Mouse (Mus musculus): ENCODE results near the gene Lclat1. TPM values are rescaled to one million over a fixed set of nuclear protein-coding genes. Genes with fewer than 3 reads are reported as not detected.

The Lclat1 gene
- total RNA-seq, 2 experiments from 2014 or later: 42.0 to 44.1 TPM

DNA sequence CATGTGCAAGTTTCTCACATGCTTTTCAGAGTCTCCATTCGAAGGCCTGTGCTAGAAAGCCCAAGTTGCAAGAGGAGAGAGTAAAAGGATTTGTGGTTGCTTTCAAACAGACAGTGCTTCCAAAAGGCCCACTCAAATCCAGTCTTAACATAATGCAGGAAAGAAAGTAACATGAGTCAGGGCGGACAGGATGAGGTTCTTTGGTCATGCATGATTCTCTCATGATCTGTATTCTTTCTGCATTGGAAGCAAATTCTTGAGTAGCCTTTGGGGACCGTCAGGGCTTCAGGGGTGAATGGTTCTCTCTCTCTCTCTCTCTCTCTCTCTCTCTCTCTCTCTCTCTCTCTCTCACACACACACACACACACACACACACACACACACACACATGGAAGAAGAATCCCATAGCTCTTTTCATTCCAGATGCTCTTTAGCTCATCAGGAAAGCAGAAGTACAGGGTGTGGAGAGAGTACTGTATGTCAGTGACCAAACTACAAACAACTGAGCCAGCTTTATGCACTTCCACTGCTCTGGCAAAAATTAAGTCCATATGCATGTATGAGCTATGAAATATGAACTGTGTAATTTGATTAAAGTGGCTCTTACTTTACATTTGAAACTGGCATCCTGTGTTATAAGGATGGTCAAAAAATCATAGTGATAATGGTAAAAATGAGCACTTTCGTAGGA lies 25.1 kb upstream of the Lclat1 start:
- no peak for DNase-seq (ENCODE audit: low spot score in 2 of 2)
- intact Hi-C loops (cut with DNase I): no loop called here

GRCm38 (mm10) chr17:73087045-73087910 lies 20.5 kb upstream of the Lclat1 start:
- intact Hi-C loops (cut with DNase I): no loop called here
- no peak for DNase-seq (ENCODE audit: low spot score in 2 of 2)

GRCm38 (mm10) chr17:73091368-73091767 lies 16.4 kb upstream of the Lclat1 start:
- no peak for DNase-seq (ENCODE audit: low spot score in 2 of 2)
- intact Hi-C loops (cut with DNase I): no loop called here

GRCm38 (mm10) chr17:73092103-73093097 lies 15.4 kb upstream of the Lclat1 start:
- no peak for DNase-seq (ENCODE audit: low spot score in 2 of 2)
- intact Hi-C loops (cut with DNase I): no loop called here

GRCm38 (mm10) chr17:73095070-73095469 lies 12.7 kb upstream of the Lclat1 start:
- intact Hi-C loops (cut with DNase I): loop anchor here (5.0 kb wide), 1 partner anchor 202 kb away; no protein-coding TSS in a partner anchor
- DNase-seq (ENCODE audit: low spot score in 2 of 2): no peak

- intact Hi-C loops (cut with DNase I): loop anchor here (5.0 kb wide), 1 partner anchor 202 kb away; no protein-coding TSS in a partner anchor
These were observed 12.2 kb upstream of the Lclat1 start for GRCm38 (mm10) chr17:73095585-73095984.

DNA sequence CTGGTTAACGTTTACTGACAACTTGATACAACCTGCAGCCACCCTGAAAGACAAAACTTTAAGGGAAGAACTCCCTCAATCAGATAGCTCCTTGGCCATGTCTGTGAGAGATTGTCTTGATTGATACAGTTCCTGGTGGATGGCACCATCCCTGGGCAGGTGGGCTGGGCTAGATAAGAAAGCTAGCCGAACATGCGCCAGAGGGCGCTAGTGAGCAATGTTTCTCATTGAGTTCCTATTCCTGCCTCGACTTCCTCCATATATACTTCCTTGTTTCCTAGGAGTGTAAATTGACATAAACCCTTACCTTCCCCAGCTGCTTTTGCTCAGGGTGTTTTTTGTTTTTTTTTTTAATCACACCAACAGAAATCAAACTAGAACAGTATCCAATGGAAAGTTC lies 11.3 kb upstream of the Lclat1 start:
- intact Hi-C loops (cut with DNase I): loop anchor here (5.0 kb wide), 1 partner anchor 201 kb away; no protein-coding TSS in a partner anchor
- DNase-seq (ENCODE audit: low spot score in 2 of 2): peak; percentile 29 to 49

More at GRCm38 (mm10) chr17:73095585-73095984, 12.2 kb upstream of the Lclat1 start:
- no peak for DNase-seq (ENCODE audit: low spot score in 2 of 2)

DNA sequence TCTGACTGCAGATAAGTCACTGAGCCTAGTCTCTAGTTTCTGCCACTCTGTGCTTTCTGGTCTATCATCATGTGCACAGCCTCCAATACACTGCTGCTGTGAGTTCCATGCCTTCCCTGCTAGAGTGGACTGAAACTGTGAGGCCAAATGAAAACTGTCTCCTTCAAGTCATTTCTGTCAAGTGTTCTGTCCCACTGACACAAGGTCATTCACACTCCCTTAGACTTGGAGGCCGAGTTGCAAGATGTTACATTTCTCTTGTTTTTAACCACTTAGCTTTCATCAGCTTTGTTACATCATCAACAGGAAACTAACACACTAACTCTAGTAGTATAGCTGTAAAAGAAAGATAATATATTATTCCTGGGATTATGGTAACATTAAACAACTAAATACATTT lies 9.1 kb upstream of the Lclat1 start:
- DNase-seq (ENCODE audit: low spot score in 2 of 2): no peak
- intact Hi-C loops (cut with DNase I): loop anchor here (5.0 kb wide), 1 partner anchor 199 kb away; no protein-coding TSS in a partner anchor

GRCm38 (mm10) chr17:73100396-73100795 lies 7.4 kb upstream of the Lclat1 start:
- no peak for DNase-seq (ENCODE audit: low spot score in 2 of 2)

DNA sequence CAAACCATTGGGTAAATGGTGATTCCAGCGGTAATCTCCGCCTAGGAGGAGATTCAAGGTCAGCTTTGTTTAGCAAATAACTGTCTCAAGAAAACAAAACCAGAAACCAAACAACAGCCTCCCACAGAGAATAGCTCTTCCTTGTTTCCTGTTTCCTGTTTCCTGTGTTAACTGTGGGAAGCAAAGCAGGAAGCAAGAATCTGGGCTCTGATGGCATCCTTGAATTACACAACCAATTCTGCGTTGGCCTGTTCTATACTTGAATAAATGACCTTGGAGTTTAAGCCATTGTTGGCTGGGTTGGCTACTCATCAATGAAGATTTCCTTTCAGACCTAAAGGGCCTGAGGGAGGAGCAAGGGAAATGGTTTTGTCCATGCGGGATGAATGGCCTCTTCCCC lies 5.2 kb upstream of the Lclat1 start:
- no peak for DNase-seq (ENCODE audit: low spot score in 2 of 2)
- intact Hi-C loops (cut with DNase I): no loop called here

More at GRCm38 (mm10) chr17:73100396-73100795, 7.4 kb upstream of the Lclat1 start:
- intact Hi-C loops (cut with DNase I): no loop called here

DNA sequence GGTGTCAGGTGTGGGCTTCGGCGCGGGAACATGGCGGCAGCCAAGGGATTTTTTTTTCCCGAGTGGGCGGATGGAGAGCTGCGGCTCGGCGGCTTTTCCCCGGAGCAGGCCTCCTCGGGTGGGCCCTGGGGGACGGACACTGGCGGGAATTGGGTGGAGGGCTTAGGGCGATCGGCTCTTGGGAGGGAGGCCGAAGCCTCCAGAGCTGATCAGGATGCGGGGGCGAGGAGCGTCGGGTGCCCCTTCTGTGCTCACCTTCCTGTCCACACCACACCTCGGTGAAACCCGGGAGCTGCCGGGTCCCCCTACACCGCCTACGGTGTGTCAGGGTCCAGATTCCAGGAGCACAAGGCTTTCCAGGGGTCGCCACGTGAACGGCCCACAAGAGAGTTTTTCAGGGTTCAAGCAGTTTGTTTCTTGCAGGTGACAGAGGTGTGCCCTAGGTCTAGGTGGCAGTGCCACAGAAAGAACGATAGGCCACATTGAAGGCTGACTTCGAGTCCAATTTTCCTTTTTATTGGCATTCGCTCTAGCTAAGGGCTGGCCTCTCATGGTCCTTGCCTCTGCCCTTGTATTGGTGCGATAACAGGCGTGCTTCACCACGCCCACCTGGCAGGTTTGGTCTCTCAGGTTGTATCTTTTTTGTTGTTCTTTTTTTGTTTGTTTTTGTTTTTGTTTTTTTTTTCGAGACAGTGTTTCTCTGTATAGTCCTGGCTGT lies 544 bp downstream of the Lclat1 start:
- intact Hi-C loops (cut with DNase I): loop anchor here (5.0 kb wide), 1 partner anchor 191 kb away; the partner anchor contains the start of gene Lbh
- DNase-seq (ENCODE audit: low spot score in 2 of 2): peak in 1 of 2 experiments; percentile 11

- intact Hi-C loops (cut with DNase I): loop anchor here (5.0 kb wide), 1 partner anchor 192 kb away; the partner anchor contains the start of gene Lbh
- no peak for DNase-seq (ENCODE audit: low spot score in 2 of 2)
These were observed 1.1 kb downstream of the Lclat1 start for GRCm38 (mm10) chr17:73108888-73109259.

DNA sequence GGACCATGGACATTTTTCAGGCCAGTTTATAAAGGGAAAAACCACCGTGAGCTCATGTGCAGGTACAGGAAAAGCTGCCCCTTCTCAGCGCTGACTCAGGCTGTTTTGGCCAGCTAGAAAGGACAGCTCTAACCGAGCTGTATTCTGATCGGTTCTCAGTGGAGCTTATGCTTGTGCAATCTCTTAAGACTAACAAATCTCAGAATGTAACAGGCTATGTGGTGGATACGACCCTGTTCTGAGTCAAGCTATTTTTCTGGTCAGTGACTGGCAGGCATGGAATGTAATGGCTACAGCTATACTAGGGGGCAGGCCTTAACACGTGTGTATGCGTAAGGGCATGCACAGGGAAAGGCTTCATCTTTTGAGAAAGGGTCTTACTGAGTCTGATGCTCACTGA lies 4.3 kb downstream of the Lclat1 start:
- no peak for DNase-seq (ENCODE audit: low spot score in 2 of 2)
- intact Hi-C loops (cut with DNase I): no loop called here

GRCm38 (mm10) chr17:73112601-73113000 lies 4.8 kb downstream of the Lclat1 start:
- intact Hi-C loops (cut with DNase I): no loop called here
- DNase-seq (ENCODE audit: low spot score in 2 of 2): no peak

GRCm38 (mm10) chr17:73113230-73113629 lies 5.4 kb downstream of the Lclat1 start:
- intact Hi-C loops (cut with DNase I): no loop called here
- no peak for DNase-seq (ENCODE audit: low spot score in 2 of 2)

- DNase-seq (ENCODE audit: low spot score in 2 of 2): no peak
- intact Hi-C loops (cut with DNase I): no loop called here
These were observed 10.3 kb downstream of the Lclat1 start for GRCm38 (mm10) chr17:73118134-73118533.

DNA sequence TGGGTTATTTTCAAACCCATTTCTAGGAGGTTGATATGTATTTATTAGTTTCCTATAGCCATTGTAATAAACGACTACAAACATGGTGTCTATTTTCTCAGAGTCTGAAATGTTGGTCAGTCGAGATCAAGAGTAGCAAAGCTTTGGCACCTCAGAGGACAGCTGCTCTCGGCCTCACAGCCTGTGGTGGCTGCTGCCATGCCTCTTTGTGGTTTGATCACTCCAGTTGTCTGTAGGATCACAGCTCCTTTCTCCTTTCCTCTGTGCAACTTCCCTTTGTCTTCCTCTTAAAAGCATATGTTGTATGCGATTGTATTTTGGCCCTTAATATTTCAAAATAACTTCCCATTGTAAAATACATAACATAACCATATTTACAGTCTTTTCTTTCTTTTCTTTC lies 10.9 kb downstream of the Lclat1 start:
- no peak for DNase-seq (ENCODE audit: low spot score in 2 of 2)
- intact Hi-C loops (cut with DNase I): no loop called here

DNA sequence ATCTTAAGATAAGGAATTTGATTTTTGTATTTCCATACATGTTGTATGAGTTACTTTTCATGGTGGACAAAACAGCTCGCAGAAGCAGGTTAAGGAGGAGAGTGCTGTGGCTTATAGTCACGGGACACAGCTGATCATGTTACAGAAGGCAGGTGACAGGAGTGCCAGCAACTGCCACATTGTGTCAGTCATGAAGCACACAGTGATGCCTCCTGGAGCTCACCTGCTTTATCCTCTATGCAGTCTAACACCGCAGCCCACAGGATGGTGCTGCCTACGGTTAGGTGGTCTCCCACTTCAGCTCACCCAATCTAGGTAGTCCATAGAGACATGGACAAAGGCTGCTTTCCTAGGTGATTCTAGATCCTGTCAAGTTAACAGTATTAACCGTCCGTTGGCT lies 11.4 kb downstream of the Lclat1 start:
- intact Hi-C loops (cut with DNase I): no loop called here
- no peak for DNase-seq (ENCODE audit: low spot score in 2 of 2)

- DNase-seq (ENCODE audit: low spot score in 2 of 2): no peak
- intact Hi-C loops (cut with DNase I): no loop called here
These were observed 12.8 kb downstream of the Lclat1 start for GRCm38 (mm10) chr17:73120545-73120944.

Measured in left cerebral cortex, postnatal 14 days (tissue).